Mouse (Mus musculus) macrophage (primary cell): Measurements from ENCODE around the gene Fbln1. TPM values are rescaled to one million over a fixed set of nuclear protein-coding genes. Genes with fewer than 3 reads are reported as not detected.

Experiments used
- H3K27ac ChIP-seq: fragments of 350-480 bp; formaldehyde crosslinking; 2 replicates; pipeline ENCODE4 v1.9.0; 2021
- H3K36me3 ChIP-seq: fragments of 350-480 bp; formaldehyde crosslinking; 2 replicates; pipeline ENCODE4 v1.9.0; 2021; ENCODE audit errors: inconsistent target
- H3K4me3 ChIP-seq: fragments of 350-480 bp; formaldehyde crosslinking; 2 replicates; pipeline ENCODE4 v1.9.0; 2021; ENCODE audit errors: inconsistent target
- H3K79me2 ChIP-seq: fragments of 350-480 bp; formaldehyde crosslinking; 2 replicates; pipeline ENCODE4 v1.9.0; 2021; ENCODE audit errors: inconsistent target
- WGBS: methylation state at CpG from one replicate; pipeline ENCODE4 v1.1.7; 2026; ENCODE audit warnings: inconsistent platforms; ENCODE audit not compliant: missing documents; 5-methylcytosine and 5-hydroxymethylcytosine counted together
- polyA plus RNA-seq: library from polyadenylated mRNA; stranded (reverse); fragments of 250-400 nt; gene quantifications from 3 replicates; pipeline ENCODE4 v1.2.4, GENCODE M21; 2018; ENCODE audit warnings: inconsistent platforms

The Fbln1 gene
- polyA plus RNA-seq, 1 experiment from 2014 or later: not detected

DNA sequence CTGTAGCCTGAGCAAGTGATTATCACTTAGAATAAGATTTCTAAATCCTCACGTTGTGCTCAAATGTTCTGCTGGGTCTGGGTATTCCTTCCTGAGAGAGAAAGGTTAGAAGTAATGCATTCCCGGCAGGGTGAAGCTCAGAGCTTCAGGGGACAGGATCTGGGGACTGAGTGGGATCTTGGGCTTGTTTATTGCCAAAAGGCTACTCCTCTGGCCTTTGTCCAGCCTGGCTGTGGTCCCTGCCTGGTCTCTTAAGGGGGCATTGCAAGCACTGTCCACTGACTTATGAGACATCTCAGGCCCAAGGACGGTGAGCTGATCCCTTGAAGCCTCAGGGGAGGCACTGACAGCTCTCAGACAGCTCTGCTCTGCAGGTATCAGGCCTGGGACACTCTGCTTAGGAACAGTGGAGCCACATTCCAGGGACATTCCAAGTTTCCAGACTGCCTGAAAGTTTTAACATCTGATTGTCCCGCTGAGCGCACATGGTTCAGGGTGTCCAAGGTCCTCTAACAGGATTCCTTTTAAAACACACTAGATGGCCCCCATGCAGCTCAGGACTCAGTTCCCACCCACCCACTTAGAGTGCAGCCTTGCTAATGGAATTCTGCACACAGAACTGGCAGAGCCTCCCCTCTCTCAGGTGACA is 13.0 kb downstream of the Fbln1 start:
- WGBS: 88% methylated on average over 5 of the region's 5 CpGs

DNA sequence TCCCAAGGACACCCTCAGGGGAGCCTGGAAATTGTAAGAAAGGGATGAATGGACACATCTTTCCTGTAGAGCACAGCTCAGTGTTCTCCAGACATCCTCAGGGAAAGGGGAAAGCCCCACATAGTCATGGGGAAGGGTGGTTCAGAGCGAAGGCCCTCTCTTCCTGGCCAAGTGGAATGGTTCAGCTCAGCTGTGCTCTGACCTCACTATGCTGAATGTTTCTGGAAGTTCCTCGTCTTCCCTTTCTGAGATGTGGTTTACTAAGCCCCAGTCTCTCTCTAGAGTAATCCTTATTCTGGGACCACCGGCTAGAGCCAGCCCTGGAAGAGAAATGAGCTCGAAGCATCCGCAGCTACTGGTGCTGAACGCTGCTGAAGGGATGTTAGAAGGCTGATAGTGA is 14.6 kb downstream of the Fbln1 start:
- WGBS: 86% methylated on average over 6 of the region's 6 CpGs
- no peaks in the 10 kb centered on the region for H3K36me3 ChIP-seq
- H3K4me3 ChIP-seq: no peak overlapping the region
- H3K79me2 ChIP-seq: no peaks in the 10 kb centered on the region
- no peak overlapping the region for H3K27ac ChIP-seq

More for the DNA sequence above, 13.0 kb downstream of the Fbln1 start:
- Histone ChIP-seq H3K79me2 (no peaks in the 10 kb centered on the region), H3K4me3 (no peak overlapping the region), H3K27ac (no peak overlapping the region), H3K36me3 (no peaks in the 10 kb centered on the region)

DNA sequence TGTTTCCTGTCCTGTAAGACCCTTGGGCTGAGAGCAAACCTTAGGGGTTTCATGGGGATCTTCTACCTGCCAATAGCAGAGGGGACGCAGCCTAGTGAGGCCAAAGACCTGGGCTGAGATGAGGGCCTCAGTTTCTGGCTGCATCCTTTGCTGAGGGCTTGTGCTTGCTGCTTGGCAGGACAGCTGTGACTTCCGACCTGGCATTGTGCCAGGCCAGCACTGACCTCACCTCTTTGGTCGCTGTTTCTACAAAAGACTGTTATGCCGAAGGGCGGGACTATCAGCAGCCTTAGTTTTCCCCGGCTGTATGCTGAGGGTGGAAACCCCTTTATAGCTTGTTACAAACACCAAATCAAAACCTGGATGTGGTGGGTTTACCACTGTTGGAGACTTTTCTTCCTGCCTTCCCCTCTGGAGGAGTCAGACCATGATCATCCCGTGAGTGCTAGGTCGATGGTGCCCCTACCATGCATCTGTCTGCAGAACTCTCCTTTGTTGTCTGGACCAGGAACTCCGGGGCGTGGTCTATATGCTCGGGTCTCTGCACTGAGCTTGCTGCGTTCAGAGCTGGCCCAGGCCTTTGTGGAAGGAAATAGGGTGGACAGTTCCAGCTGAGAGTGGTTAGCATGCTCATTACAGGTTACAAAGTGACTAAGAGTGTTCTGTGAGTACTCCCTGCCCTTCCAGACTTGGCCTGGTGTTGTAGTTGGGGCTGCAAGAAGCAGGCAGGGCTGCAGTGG is 15.5 kb downstream of the Fbln1 start:
- Histone ChIP-seq H3K4me3 (no peak overlapping the region), H3K36me3 (no peaks in the 10 kb centered on the region), H3K79me2 (no peaks in the 10 kb centered on the region), H3K27ac (no peak overlapping the region)
- WGBS: 63% methylated on average over 12 of the region's 12 CpGs

DNA sequence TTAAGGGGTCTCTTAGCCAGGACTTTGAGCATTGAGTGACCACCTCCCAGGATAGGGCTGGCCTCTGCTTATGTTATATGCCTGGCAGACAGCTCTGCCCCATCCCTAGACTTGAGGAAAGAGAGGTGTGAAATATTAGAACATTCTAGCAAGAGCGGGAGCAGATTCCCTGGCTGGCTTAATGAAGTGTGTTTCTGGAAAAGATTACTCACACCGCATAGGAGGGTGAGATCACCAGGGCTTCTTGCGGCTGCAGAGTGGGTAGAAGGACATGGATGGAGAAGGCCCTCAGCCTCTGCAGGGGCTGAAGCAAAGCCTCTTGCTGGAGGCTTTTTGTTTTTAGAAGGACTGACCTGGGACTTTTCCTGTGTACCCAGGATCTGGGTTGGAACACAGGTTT is 19.9 kb downstream of the Fbln1 start:
- no peaks in the 10 kb centered on the region for H3K79me2 ChIP-seq
- no peaks in the 10 kb centered on the region for H3K36me3 ChIP-seq
- 100% methylated on average over 3 of the region's 3 CpGs for WGBS
- no peak overlapping the region for H3K4me3 ChIP-seq
- no peak overlapping the region for H3K27ac ChIP-seq

DNA sequence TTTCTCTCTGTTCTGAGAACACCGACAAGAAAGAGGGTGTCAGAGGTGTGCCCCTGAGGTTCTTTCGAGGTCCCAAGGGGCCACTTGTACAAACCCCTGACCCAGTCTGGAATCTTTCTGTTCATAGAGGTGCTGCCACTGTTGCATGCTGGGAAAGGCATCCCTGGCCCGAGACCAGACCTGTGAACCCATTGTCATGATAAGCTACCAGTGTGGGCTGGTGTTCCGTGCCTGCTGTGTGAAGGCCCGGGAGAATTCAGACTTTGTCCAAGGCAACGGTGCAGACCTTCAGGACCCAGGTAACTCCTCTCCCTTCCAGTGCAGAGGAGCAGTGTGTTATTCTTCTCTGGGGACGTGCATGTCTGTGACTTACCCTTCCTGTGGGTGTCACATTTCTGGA is 21.1 kb downstream of the Fbln1 start:
- H3K79me2 ChIP-seq: no peaks in the 10 kb centered on the region
- H3K27ac ChIP-seq: no peak overlapping the region
- H3K4me3 ChIP-seq: no peak overlapping the region
- WGBS: 90% methylated on average over 7 of the region's 7 CpGs
- no peaks in the 10 kb centered on the region for H3K36me3 ChIP-seq

DNA sequence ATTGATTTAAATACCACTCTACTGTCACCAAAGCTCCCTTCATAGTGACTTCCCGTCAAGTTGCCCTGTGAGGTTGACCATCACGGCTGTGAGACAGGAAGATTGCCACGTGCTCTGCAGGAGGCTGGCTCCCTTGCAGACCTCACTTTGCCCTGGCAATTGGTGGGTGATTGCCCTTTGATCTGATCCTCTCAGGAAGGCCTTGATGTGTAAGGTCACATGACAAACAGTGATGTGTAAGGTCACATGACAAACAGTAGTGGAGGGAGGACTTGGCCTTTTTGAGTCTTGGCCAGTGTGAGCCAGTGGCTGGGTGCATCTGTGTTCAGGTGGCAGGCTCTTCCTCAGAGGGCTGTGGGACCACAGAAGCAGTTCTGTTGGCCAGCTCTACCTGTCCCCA is 22.8 kb downstream of the Fbln1 start:
- Histone ChIP-seq H3K36me3 (no peaks in the 10 kb centered on the region), H3K4me3 (no peak overlapping the region), H3K79me2 (no peaks in the 10 kb centered on the region), H3K27ac (no peak overlapping the region)
- WGBS: 88% methylated on average over 3 of the region's 3 CpGs

DNA sequence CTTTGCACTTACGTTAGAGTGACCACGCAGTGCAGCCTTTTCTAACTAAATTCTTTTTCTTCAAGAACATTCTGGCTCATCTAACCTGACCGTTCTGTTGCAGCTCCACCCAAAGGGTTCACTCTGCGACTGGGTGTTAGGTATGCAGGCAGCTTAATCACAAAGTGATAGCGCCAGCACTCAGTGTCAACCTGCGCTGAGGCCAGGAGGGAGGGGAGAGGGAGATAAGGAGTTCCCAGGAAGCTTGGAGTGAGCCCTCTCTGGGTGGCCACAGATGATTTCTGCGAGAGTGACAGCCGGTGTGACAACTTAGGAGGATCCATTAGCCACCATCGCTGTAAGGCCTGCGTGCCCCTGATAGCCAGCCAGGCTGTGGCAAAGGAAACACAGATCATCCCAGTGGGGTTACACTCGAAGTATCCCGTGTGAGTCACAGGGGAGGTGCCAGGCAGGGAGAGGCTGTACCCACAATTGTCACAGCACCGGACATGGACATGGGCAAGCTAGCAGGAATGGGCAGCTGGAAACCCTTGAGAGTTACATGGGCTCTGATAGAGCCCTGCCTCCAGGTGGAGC is 24.3 kb downstream of the Fbln1 start:
- Histone ChIP-seq H3K27ac (no peak overlapping the region), H3K4me3 (no peak overlapping the region), H3K36me3 (no peaks in the 10 kb centered on the region), H3K79me2 (no peaks in the 10 kb centered on the region)
- WGBS: 91% methylated on average over 13 of the region's 13 CpGs

DNA sequence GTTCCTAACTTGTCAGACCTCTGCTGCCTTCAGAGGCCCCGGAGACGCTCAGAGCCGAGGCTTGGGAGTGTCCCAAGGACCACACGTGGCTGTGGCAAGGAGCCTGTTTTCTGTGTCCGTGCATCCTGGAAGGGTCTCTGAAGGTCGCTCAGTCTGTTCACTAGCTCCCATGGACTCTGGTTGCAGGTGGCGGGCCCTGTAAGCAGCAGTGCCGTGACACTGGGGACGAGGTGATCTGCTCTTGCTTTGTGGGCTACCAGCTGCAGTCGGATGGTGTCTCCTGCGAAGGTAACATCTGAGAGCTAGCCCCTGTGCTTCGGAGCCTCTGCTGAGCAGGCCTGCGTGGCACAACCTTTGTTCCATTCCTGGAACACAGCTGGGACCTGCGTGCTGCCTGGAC is 24.9 kb downstream of the Fbln1 start:
- H3K4me3 ChIP-seq: no peak overlapping the region
- no peak overlapping the region for H3K27ac ChIP-seq
- no peaks in the 10 kb centered on the region for H3K36me3 ChIP-seq
- H3K79me2 ChIP-seq: no peaks in the 10 kb centered on the region
- 92% methylated on average over 14 of the region's 14 CpGs for WGBS

DNA sequence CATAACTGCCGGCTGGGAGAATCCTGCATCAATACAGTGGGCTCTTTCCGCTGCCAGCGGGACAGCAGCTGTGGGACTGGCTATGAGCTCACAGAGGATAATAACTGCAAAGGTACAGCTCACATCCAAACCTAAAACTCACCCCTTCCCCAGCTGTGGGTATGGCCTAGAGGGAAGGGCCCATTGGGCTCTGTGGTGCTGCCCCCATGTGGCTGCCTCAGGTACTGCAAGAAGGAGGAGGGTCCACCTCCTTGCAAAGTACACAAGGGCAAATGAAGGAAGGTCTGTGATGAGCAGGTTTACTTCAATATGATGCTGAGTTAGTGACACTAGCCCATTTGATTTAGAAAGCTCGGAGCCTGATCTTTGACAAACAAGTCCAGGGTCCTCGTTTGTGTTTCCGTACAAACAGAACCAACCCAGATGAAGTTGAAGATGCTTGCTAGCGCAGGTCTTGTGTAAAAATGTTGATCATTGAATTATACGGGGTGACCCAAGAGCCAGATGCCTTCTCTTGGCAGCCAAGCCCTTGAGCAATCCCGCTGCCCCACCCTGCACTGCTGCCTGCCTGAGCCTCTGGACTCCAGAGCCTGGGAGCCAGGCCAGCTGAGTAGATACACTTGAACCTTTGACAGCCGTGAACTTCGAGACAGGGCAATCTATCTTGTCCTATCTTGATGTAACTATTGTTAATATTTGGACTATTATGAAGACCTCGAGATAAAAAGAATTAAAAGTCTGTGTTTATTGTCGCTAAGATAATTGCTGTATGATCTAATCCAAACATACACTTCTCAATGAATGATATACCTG is 25.9 kb downstream of the Fbln1 start:
- H3K79me2 ChIP-seq: no peaks in the 10 kb centered on the region
- no peak overlapping the region for H3K4me3 ChIP-seq
- H3K36me3 ChIP-seq: no peaks in the 10 kb centered on the region
- 88% methylated on average over 13 of the region's 13 CpGs for WGBS
- no peak overlapping the region for H3K27ac ChIP-seq

DNA sequence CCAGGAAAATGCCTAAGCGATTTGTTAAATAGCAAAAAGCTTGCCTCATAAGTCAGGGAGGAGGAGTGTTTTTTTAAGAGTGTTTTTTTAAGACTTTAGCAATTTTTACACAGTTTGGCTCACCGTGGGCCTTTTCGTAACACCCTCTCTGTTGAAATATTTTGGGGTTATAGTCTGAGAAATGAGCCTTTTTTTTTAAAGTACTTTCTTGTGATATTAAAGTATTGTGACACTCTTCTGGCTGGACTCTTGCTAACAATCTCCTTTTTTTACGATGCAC is 26.4 kb downstream of the Fbln1 start:
- WGBS: 54% methylated on average over 4 of the region's 4 CpGs
- Histone ChIP-seq H3K79me2 (no peaks in the 10 kb centered on the region), H3K27ac (no peak overlapping the region), H3K36me3 (no peaks in the 10 kb centered on the region), H3K4me3 (no peak overlapping the region)

DNA sequence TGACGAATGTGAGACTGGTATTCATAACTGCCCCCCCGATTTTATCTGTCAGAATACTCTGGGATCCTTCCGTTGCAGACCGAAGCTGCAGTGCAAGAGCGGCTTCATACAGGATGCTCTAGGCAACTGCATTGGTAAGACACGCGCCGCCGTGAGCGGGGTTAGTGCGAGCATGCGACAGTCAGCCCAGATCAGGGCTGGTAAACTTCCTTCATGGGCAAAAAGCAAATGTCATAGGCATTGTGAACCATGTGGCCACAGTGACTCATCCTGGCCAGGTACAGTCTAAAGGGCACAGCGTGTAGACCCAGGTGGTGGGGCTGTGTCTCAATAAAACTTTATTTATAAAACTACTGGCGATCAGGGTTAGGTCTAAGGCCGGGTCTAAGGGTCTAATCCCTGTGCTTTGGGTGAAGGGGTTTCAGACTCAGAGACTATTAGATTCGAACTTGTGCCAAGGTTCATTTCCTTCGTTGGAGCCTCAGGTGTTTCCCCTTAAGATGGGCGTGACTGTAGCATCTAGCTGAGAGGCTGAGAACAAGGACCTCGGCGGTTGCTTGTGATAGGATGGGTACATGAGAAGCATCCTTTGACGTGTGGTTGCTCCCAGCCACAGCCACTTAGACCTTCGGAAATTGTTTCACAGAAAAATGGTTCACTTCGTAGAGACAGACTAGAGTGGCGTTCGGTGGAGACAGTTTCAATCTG is 26.9 kb downstream of the Fbln1 start:
- H3K79me2 ChIP-seq: no peaks in the 10 kb centered on the region
- no peaks in the 10 kb centered on the region for H3K36me3 ChIP-seq
- no peak overlapping the region for H3K4me3 ChIP-seq
- H3K27ac ChIP-seq: no peak overlapping the region
- 87% methylated on average over 25 of the region's 25 CpGs for WGBS

DNA sequence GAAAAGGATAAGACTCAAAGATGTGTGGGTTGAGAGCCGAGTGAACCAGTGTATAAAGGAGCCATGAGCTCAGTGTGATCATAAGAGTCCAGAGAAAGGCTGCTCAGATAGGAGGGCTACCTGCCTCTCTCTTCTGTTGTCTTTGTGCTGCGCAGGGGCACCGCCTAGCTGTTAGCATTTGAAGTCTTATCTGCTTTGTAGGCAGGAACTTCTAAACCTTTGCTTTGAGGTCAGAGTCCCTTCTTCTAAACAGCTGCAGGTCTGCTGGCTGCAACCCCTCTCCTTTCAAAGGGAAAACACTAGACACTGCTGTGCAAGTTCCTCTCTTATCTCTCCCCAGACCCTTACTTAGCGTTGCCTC is 27.5 kb downstream of the Fbln1 start:
- Histone ChIP-seq H3K4me3 (no peak overlapping the region), H3K36me3 (no peaks in the 10 kb centered on the region), H3K79me2 (no peaks in the 10 kb centered on the region), H3K27ac (no peak overlapping the region)
- 73% methylated on average over 4 of the region's 4 CpGs for WGBS

DNA sequence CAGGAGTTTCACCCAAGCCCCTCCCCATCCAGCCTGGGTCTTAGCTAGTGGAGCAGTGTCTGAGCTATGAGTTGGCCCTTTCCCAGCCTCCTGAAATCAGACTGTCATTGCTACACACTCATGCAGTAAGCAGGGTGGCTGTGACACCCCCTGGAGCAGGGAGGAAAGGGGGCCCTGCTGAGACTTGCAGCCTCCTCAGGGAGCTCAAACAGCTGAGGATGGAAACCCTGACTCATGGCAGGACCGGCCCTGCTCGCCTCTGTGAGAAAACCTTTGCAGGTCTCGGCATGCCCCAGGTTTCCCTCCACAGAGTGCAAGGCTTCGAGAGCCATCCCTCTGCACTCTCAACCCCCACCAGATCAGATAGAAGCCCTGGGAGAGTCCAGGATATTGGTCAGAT is 27.9 kb downstream of the Fbln1 start:
- Histone ChIP-seq H3K27ac (no peak overlapping the region), H3K36me3 (no peaks in the 10 kb centered on the region), H3K79me2 (no peaks in the 10 kb centered on the region), H3K4me3 (no peak overlapping the region)
- 87% methylated on average over 4 of the region's 4 CpGs for WGBS

DNA sequence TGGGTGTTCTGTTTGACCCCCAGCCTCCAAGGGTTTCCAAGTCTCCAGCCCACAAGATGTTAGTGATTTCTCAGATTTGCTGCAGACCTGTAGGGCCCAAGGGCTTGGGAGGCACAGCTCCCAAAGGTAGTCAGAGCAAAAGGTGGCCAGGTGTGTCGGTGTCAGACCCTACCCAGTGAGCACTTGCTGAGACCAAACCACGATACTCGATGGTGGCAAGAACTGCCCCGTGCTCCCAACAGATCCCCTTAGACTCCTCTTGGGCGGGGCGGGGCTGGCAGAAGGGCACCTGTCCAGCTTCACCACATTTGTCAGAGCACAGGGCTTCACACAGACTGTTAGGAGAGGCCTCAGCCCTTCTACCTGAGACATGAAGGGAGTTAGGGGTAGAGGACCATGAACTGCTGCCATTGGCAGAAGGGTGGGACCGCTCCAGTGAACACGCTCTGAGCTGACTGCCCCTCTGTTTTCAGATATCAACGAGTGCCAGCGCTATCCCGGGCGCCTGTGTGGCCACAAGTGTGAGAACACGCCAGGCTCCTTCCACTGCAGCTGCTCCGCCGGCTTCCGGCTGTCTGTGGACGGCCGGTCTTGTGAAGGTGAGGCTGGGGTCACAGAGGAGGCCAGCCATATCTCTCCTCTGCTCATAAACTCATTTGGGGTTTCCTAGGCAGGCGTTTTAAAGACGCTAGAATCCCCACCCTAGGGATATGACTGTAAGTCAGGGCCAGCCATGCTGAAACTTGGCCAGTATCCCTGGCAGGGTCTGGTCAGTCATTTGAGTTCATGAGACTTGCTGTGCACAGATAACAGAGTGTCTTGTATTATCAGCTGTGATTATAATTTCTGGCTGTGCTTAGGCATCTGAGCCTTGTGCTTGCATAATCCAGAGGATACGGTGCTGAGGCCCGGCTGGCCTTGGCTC is 33.3 kb downstream of the Fbln1 start:
- Histone ChIP-seq H3K36me3 (no peaks in the 10 kb centered on the region), H3K27ac (no peak overlapping the region), H3K4me3 (no peak overlapping the region), H3K79me2 (no peaks in the 10 kb centered on the region)
- 89% methylated on average over 21 of the region's 22 CpGs for WGBS
